Mouse (Mus musculus) E14TG2a.4 (cell line): Measurements from ENCODE around the gene Pex1.
A peak's percentile ranks its signal among the peaks of the same experiment; 100 is the strongest.
"Not testable (repeated sequence)": the region's sequence is repeated elsewhere in the genome, so short reads cannot be mapped to it uniquely, and the experiment has no call there.

Experiments used
- H3K27me3 ChIP-seq: 2 replicates; pipeline ENCODE4 v1.6.1; 2014; ENCODE audit warnings: low read length, control low read depth; ENCODE audit not compliant: insufficient read depth
- H3K36me3 ChIP-seq: 2 replicates; pipeline ENCODE4 v1.6.1; 2014; ENCODE audit warnings: low read length, control low read depth; ENCODE audit not compliant: insufficient read depth
- H3K4me1 ChIP-seq: replicated peaks from 2 replicates; pipeline ENCODE4 v1.6.1; 2014; ENCODE audit warnings: low read depth, low read length, control low read depth
- H3K4me3 ChIP-seq: replicated peaks from 2 replicates; pipeline ENCODE4 v1.5.1; 2014; ENCODE audit warnings: mild to moderate bottlenecking, low read length
- H3K9me3 ChIP-seq: 2 replicates; pipeline ENCODE4 v1.6.1; 2014; ENCODE audit warnings: low read length, control low read depth
- CTCF ChIP-seq: conservative IDR thresholded peaks from 2 replicates; pipeline ENCODE4 v1.5.1; 2014; ENCODE audit warnings: low read length
- NANOG ChIP-seq: IDR thresholded peaks from 2 replicates; pipeline ENCODE4 v1.6.1; 2014; ENCODE audit warnings: borderline replicate concordance, low read length, mixed read lengths
- POU5F1 ChIP-seq: IDR thresholded peaks from 2 replicates; pipeline ENCODE4 v1.6.1; 2014; ENCODE audit warnings: low read length, borderline replicate concordance

Pex1 gene

DNA sequence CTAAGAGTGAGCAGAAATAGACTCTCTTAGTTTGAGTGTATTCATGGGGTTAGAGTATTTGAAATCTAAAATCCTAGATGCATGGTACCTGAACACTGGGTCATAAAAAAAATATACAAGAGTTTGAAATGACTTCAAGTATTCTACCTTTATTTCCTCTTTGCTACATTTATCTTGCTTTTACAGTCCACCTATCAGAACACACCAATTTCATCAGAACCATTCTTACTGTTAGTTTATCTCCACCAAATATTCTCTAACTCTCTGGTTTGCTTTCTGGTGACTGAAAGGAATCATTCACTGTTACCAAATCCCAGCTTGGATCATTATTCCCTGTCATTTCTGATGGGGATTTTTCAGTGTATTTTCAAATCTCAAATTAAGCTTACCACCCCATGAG is 1.3 kb downstream of the Pex1 start:
- no peaks in the 10 kb centered on the region for H3K27me3 ChIP-seq
- H3K4me3 ChIP-seq = peak overlapping the region; percentile 99
- H3K36me3 ChIP-seq = peaks cover 26% of the 10 kb centered on the region
- TF ChIP-seq POU5F1 (no peak), NANOG (no peak), CTCF (no peak)
- H3K4me1 ChIP-seq = peaks cover 22% of the 10 kb centered on the region
- no peaks in the 10 kb centered on the region for H3K9me3 ChIP-seq

- no peaks in the 10 kb centered on the region for H3K9me3 ChIP-seq
- H3K4me3 ChIP-seq = no peak overlapping the region
- H3K4me1 ChIP-seq = peaks cover 22% of the 10 kb centered on the region
- H3K36me3 ChIP-seq = peaks cover 12% of the 10 kb centered on the region
- no peaks in the 10 kb centered on the region for H3K27me3 ChIP-seq
- TF ChIP-seq NANOG (no peak), CTCF (no peak), POU5F1 (no peak)
These were observed 2.9 kb downstream of the Pex1 start for GRCm38 (mm10) chr5:3598766-3599165.

- H3K4me1 ChIP-seq = peaks cover 6% of the 10 kb centered on the region
- TF ChIP-seq NANOG (no peak), POU5F1 (no peak)
- H3K4me3 ChIP-seq = no peak overlapping the region
- no peaks in the 10 kb centered on the region for H3K9me3 ChIP-seq
- H3K36me3 ChIP-seq = peaks cover 11% of the 10 kb centered on the region
- H3K27me3 ChIP-seq = no peaks in the 10 kb centered on the region
These were observed 4.4 kb downstream of the Pex1 start for GRCm38 (mm10) chr5:3600298-3600697.

GRCm38 (mm10) chr5:3600790-3601189 is 4.9 kb downstream of the Pex1 start:
- TF ChIP-seq POU5F1 (no peak), NANOG (no peak), CTCF (no peak)
- Histone ChIP-seq H3K27me3 (no peaks in the 10 kb centered on the region), H3K4me3 (no peak overlapping the region), H3K4me1 (peaks cover 5% of the 10 kb centered on the region), H3K36me3 (peaks cover 16% of the 10 kb centered on the region), H3K9me3 (no peaks in the 10 kb centered on the region)

- H3K4me3 ChIP-seq = no peak overlapping the region
- H3K36me3 ChIP-seq = peaks cover 55% of the 10 kb centered on the region
- no peaks in the 10 kb centered on the region for H3K27me3 ChIP-seq
- no peak for TF ChIP-seq CTCF
- TF ChIP-seq NANOG = no peak
- TF ChIP-seq POU5F1 = no peak
- H3K9me3 ChIP-seq = no peaks in the 10 kb centered on the region
- H3K4me1 ChIP-seq = no peaks in the 10 kb centered on the region
These were observed 11.2 kb downstream of the Pex1 start for GRCm38 (mm10) chr5:3607114-3607513.

- H3K36me3 ChIP-seq = peaks cover 56% of the 10 kb centered on the region
- H3K4me3 ChIP-seq = no peak overlapping the region
- no peaks in the 10 kb centered on the region for H3K27me3 ChIP-seq
- TF ChIP-seq NANOG = no peak
- TF ChIP-seq POU5F1 = no peak
- no peak for TF ChIP-seq CTCF
- H3K9me3 ChIP-seq = no peaks in the 10 kb centered on the region
- H3K4me1 ChIP-seq = no peaks in the 10 kb centered on the region
These were observed 13.4 kb downstream of the Pex1 start for GRCm38 (mm10) chr5:3609241-3609640.

DNA sequence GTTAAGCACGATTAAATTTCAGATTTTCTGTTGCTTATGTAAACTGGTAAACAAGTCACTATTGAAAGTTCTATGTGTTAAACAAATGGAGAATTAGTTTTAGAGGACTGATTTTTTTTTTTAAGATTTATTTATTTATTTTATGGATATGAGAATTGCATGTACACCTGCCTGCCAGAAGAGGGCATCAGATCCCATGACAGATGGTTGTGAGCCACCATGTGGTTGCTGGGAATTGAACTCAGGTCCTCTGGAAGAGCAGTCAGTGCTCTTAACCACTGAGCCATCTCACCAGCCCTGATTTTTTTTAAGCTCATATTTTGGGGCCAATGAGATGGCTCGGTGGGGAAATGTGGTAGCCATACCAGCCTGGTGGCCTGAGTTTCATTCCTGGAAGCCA is 16.0 kb downstream of the Pex1 start:
- not testable (repeated sequence) for H3K9me3 ChIP-seq, H3K4me1 ChIP-seq, H3K4me3 ChIP-seq, H3K27me3 ChIP-seq
- TF ChIP-seq CTCF = 0 out of 2 replicates have a peak, but pooled peaks have one; percentile 16
- peaks cover 46% of the 10 kb centered on the region for H3K36me3 ChIP-seq

GRCm38 (mm10) chr5:3620486-3620885 is 24.6 kb downstream of the Pex1 start:
- Histone ChIP-seq H3K27me3 (no peaks in the 10 kb centered on the region), H3K4me3 (no peak overlapping the region), H3K4me1 (peaks cover 15% of the 10 kb centered on the region), H3K9me3 (peaks cover 3% of the 10 kb centered on the region; the same call in 1 of the 2 replicates), H3K36me3 (peaks cover 56% of the 10 kb centered on the region)
- no peak for TF ChIP-seq POU5F1
- no peak for TF ChIP-seq NANOG
- TF ChIP-seq CTCF = no peak

- no peaks in the 10 kb centered on the region for H3K27me3 ChIP-seq
- H3K4me3 ChIP-seq = no peak overlapping the region
- no peak for TF ChIP-seq CTCF
- no peak for TF ChIP-seq NANOG
- no peak for TF ChIP-seq POU5F1
- H3K4me1 ChIP-seq = peaks cover 12% of the 10 kb centered on the region; the same call in 1 of the 2 replicates
- peaks cover 48% of the 10 kb centered on the region for H3K36me3 ChIP-seq
- peaks cover 1% of the 10 kb centered on the region; the same call in 1 of the 2 replicates for H3K9me3 ChIP-seq
These were observed 34.2 kb downstream of the Pex1 start for GRCm38 (mm10) chr5:3630055-3630454.
